Mouse (Mus musculus) spleen, adult 2 months (tissue): Measurements from ENCODE around the gene Fam129a.

Experiments
- CTCF ChIP-seq: fragments of 200-500 bp; IDR thresholded peaks from 2 replicates; pipeline ENCODE4 v1.5.1; 2011; ENCODE audit warnings: mild to moderate bottlenecking, inconsistent platforms; ENCODE audit not compliant: insufficient read depth, insufficient read length, insufficient replicate concordance; ENCODE audit errors: extremely low read depth
- POLR2A ChIP-seq: fragments of 200-500 bp; IDR thresholded peaks from 2 replicates; pipeline ENCODE4 v1.6.1; 2011; ENCODE audit warnings: low read depth, low read length, inconsistent platforms

DNA sequence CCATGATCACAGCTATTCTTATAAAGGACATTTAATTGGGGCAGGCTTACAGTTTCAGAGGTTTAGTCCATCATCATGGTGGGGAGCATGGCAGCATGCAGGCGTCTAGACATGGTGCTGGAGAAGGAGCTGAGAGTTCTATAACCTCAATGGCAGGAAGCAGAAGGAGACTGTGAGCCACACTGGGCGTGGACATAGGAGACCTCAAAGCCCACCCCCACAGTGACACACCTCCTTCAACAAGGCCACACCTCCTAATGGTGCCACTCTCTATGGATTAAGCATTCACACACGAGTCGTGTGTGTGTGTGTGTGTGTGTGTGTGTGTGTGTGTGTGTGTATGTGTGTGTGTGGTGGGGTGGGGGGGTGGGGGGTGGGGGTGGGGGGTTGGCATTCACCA lies 11.0 kb downstream of the Fam129a start:
- no peak for TF ChIP-seq CTCF
- no peak for TF ChIP-seq POLR2A
